Mouse (Mus musculus): ENCODE data around the gene Dpp4.

Dpp4 gene

DNA sequence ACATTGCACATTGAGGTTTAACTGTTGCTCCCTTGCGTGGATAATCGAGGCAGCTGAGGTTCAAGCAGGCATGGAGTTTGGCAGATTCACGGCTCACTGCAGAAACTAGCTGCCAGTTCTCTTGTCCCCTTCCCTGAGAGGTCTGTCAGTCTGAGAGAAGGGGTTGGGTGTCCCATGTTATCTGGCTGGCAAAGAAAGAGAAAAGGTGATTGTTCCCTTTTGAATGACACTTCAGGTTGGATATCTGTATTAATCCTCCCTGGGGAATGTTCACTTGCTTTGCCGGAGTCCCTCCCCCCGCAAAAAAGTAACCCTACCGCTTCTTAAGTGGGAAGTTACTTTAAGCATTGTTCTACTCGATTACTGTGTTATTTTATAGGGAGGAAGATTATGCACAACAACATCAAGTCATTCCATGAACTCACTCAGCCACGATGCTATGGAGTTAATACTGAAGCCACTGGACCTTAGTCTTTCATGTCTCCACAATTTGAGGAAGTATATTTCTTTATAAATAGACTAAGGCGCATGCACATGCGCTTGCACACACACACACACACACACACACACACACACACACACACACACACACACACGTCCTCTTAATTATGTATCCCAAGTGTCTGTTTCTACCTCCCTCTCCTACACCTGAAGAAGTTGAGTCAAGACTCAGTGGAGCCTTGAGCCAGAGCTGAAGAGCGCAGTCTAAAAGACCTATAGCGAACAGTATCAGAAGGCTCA is at the start of gene Dpp4:
Dpp4 (minus strand) TSS at position 151 of the 741 bp plus-strand sequence.
- in situ Hi-C loops (cut with MboI): no loop called here

- in situ Hi-C loops (cut with MboI): loop anchor here (25.0 kb wide), 1 partner anchor 649 kb away; the partner anchor contains the start of gene Tbr1
Observed at GRCm38 (mm10) chr2:62460815-62461450, 48.9 kb upstream of the Dpp4 start.

GRCm38 (mm10) chr2:62460231-62460710 is 48.2 kb upstream of the Dpp4 start:
- in situ Hi-C loops (cut with MboI): loop anchor here (25.0 kb wide), 1 partner anchor 648 kb away; the partner anchor contains the start of gene Tbr1

GRCm38 (mm10) chr2:62459241-62460174 is 47.5 kb upstream of the Dpp4 start:
- in situ Hi-C loops (cut with MboI): loop anchor here (25.0 kb wide), 1 partner anchor 647 kb away; the partner anchor contains the start of gene Tbr1

DNA sequence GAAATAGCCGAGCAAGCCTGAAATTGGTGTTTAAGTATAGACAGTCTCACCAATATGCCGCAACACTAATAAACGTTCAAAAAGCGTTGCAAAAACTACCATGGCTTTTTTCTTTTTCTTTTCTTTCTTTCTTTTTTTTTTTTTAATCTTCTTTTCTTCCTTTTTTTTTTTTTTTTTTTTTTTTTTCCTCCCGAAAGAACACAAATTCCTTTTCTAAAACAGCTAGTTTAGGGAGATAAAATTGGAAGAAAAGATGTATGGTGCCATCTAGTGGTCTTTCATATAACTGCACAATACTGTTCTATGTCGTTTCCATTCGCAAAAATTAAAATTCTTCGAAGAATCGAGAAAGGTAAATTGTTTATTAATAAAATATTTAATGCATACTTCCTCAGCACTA is 46.0 kb upstream of the Dpp4 start:
- in situ Hi-C loops (cut with MboI): loop anchor here (25.0 kb wide), 1 partner anchor 646 kb away; the partner anchor contains the start of gene Tbr1

DNA sequence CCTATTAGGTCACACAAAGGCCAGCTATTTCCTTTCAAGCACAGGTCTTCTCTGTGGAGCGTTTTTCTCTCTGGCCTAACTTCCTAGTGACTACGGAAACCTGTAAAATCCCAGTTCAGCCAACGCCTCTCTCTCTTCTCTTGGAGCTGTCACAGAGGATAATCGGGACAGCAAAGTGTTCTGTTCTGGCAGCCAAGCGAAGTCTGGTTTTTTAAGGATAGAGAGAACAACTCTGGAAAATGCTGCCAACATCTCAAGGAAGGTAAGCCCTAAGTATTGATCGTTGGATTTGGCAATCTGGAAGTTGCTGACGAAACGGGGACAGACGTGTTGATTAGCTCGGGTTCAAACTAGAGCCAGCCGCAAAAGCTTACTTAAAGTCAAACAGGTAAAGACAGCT is 43.0 kb upstream of the Dpp4 start:
- in situ Hi-C loops (cut with MboI): loop anchor here (25.0 kb wide), 1 partner anchor 643 kb away; the partner anchor contains the start of gene Tbr1

DNA sequence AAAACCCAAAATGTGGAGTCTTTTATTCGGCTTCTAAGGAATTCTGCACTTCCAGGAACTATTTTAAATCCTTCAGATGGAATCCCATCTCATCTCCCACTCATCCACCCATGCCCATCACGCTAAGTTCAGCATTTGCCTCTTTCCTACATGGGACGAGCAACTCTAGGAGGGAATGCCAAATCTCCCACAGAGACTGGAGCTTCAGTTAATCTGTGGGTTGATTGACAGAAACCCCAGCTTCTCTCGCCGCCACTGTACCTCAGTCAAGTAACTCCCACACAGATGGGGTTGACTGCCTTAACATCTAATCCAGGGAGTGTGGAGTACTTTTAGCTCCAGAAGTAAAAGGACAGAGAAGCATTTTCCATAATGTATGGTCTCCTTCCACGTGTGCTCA is 42.0 kb upstream of the Dpp4 start:
- in situ Hi-C loops (cut with MboI): loop anchor here (25.0 kb wide), 1 partner anchor 642 kb away; the partner anchor contains the start of gene Tbr1

DNA sequence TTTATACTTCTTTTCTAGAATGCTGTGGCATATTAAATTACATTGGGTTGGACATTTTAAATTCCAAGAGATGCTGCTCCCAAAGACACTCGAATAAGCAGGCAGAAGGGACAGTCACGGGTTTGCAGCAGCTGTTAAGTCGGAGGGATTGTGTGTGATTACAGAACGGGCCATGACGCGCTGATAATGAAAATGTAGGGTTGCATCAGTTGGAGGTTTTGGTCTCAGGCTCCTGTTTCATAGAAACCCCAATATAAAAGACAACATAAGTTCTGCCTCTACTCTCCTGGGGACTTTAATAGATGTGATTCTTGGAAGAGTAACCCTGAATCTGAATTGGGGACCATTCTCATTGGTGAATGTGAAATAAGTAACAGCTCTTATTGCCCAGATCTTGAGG is 38.3 kb upstream of the Dpp4 start:
- in situ Hi-C loops (cut with MboI): loop anchor here (25.0 kb wide), 1 partner anchor 638 kb away; the partner anchor contains the start of gene Tbr1

DNA sequence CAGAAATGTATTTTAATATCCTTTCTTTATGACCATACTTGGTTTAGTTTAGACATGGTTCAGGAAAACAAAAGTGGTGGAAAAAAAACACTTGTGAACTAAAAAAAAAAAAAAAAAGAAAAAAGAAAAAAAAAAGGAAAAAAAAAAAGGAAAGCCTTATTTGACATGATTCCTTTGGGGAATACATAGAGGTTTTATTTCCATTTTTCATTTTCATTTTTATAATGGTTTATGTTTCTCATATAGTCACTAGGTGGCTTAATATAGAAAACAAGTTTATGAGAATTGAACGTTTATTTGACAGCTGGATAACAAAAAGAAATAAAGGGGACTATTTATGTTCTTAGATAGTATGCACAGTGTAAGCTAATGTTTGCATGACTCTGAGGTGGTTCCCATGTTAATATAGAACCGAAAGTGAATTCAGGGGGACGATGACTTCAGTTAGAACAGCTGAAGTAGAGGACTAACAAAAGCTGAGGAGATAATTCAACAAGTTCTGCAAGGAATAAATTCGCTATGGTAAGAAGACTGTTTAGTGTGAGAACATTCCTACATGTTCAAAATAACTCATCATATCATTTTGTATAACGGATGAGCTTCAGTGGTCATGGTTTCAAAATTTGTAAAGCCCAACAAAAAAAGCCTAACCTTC is 37.8 kb upstream of the Dpp4 start:
- in situ Hi-C loops (cut with MboI): loop anchor here (25.0 kb wide), 1 partner anchor 638 kb away; the partner anchor contains the start of gene Tbr1

GRCm38 (mm10) chr2:62440802-62441544 is 28.9 kb upstream of the Dpp4 start:
- in situ Hi-C loops (cut with MboI): no loop called here

DNA sequence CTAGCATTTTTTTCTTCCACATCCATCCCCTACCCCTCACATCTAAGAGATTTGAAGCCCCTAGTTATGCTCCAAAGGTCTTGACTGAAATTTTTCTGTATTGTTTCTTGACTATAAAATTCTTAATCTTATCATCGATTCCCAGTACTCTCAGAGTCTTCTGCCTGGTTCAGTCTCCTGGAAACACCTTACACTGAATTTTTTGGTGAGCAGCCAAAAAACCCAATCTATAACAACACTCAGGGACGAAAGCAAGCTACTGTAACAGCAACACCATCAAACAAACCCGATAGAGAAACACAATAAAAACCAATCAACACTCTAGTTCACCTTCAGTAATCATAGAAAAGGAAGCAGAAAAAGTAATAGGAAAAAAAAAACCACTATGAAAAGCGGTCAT is 28.1 kb upstream of the Dpp4 start:
- in situ Hi-C loops (cut with MboI): no loop called here

DNA sequence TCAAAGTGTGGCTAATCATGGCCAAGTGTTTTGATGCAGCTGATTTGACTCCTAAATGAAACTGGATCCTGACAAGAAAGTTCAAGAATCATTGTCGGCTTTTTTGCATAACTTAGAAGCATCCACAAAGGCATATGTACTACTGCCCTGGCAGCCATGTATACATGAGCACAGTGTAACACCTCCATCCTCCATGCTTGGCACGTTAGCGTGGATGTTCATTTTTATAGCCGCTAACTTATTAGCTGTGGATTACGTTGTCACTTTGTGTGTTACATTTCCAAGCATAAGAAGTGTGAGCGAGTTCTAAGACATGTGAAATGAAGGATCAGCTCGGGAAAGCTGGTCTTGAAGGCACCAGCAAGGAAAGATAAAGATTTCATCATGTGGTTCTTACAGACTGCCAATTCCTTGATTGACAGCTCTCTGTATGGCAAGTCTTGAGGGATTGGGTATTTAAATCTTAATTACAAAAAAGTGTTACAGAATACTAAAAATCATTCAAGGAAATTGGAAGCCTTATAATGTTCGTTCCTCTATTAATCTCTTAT is 19.3 kb upstream of the Dpp4 start:
- in situ Hi-C loops (cut with MboI): no loop called here

DNA sequence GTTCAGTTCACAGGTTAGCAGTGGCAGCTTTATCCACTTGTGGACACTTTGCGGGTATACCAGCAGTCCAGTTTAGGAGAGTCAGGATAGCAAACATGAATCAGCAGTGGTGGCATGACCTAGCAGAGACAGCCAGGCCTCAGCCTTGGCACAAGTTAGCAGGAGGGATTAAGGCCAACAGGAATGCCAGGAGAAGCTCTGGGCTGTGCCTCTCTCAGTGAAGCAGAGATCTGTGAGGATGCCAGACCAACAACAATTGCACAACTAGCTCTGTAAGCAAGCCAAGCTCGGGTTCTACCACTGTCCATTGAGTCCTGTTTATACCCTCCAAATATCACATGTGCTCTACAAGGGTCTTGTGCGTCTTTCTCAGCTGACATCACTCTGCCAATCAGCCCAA is 13.9 kb upstream of the Dpp4 start:
- in situ Hi-C loops (cut with MboI): no loop called here

DNA sequence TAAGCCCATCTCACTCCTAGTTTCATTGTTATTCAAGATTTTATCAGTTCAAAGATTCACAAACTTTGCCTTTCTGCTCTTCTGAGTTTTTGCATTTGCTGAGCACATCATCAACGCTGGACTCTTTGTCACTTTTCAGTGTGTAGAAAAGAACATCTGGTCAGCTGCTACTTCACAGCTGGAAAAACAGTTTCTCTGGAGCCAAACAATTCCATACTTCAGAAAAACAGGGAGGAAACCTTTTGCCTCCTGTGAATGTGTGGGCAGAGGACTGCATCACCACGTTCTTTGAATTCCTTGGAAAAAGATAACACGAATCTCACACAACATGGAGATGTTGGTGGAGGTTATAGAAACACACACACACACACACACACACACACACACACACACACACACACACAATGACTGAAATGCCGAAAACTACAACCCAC is 11.3 kb upstream of the Dpp4 start:
- in situ Hi-C loops (cut with MboI): no loop called here

GRCm38 (mm10) chr2:62422515-62423342 is 10.7 kb upstream of the Dpp4 start:
- in situ Hi-C loops (cut with MboI): no loop called here

DNA sequence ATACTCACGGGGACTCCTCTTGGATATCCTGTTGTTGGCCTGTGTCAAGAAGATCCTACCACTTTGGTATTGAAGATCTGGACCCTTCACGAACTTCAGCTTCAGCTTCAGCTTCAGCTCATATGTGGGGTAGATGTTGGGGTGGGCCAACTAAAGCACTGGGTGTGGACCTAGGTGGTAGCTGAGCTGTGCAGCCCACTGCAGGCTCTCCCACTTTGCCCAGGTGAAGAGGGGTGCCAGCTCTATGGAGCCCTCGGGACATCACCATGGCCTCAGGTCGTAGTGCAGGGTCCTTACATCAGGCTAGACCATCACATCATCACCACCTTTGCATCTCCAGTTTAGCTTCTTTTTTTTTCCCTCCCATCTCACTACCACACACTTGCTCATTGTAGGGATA is 9.2 kb upstream of the Dpp4 start:
- in situ Hi-C loops (cut with MboI): no loop called here

DNA sequence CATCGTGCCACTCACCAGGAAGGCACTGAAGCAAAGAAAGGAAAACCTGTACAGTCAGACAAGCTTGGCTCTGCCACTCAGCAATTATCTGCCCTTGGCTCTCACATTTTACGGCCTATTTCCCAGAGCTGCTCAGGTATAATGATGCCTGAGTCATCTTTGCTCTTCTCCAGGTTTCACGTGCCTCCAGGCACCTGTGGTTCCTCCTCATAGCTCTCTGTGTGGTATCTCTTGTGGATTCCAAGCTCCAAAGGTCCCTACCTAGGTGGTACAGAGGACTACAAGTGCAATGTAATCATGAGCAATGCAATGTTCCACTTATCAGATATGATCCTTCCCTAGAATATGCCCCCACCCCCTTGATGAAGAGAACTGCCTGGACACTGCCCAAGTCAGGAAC is 8.0 kb upstream of the Dpp4 start:
- in situ Hi-C loops (cut with MboI): no loop called here

- in situ Hi-C loops (cut with MboI): no loop called here
Observed at GRCm38 (mm10) chr2:62417233-62417632, 5.2 kb upstream of the Dpp4 start.
